Mouse (Mus musculus) brown adipose tissue, adult 24 weeks (tissue): ENCODE measurements around the gene Tmc4. TPM values are rescaled to one million over a fixed set of nuclear protein-coding genes. Genes with fewer than 3 reads are reported as not detected.

Experiments
- H3K27ac ChIP-seq: fragments of 200-500 bp; replicated peaks from 2 replicates; pipeline ENCODE4 v1.5.1; 2012; ENCODE audit warnings: low read depth, mild to moderate bottlenecking, low read length
- H3K4me1 ChIP-seq: fragments of 200-500 bp; 2 replicates; pipeline ENCODE4 v1.6.1; 2012; ENCODE audit warnings: low read length, mixed read lengths; ENCODE audit not compliant: control insufficient read depth, insufficient read depth, insufficient read length
- H3K4me3 ChIP-seq: fragments of 200-500 bp; 2 replicates; pipeline ENCODE4 v1.5.1; 2012; ENCODE audit warnings: low read depth, mild to moderate bottlenecking, low read length, moderate library complexity; ENCODE audit not compliant: insufficient read depth
- polyA plus RNA-seq: library from polyadenylated mRNA; stranded (reverse); fragments of >200 nt; gene quantifications from 2 replicates; pipeline ENCODE4 v1.2.4, GENCODE M21; 2012; ENCODE audit not compliant: missing spikeins, insufficient read depth, insufficient read length

The Tmc4 gene
- polyA plus RNA-seq, 1 experiment = not detected

DNA sequence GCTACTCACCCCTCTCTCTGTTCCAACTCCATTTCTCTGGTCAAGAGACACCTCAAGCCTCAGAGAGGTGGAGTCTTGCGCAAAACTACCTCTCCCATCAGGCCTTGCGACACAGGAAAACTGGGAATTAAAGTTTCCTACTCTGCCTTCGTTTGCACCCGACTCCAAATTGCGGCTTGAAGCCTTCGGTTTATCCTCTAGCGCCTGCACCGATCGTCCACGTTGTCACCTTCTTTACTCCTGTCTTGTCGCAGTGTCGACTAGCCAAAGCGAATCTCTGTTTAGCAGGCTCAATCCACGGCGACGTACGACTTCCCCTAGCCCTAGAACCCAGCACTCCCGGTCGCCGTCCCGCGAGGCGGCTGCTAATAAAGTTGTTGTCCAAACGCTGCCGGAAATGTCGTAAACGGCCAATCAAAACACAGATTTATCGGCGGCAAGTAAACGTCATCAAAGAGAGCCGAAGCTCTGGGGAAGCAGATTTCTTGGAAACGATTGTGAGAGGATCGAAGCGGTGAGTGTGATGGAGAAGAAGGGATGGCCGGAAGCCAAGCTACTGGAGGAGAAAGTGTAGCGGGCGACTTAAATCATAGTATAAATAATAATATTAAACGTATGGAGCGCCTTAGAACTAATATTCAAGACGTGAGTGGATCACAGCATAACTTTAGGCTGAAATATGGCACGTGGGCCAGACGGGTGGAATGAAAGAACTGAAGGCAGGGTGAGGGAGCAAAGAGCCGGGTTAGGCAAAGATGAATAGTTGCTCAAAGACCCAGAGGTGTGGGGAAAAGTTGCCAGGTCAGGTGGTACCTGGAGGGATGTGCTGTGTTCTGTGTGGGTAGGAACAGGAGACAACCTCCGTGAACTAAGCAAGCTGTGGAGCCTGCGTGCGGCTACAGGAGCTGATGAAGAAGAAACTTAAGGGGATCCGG lies 47.5 kb downstream of the Tmc4 start, which contains the start of the genes Tfpt and Prpf31:
Gene Tfpt, minus strand, starts transcription at position 387 of the 935 bp plus-strand sequence.
Gene Prpf31, plus strand, starts transcription at position 443 of the 935 bp plus-strand sequence.
- Histone ChIP-seq H3K27ac (peak within 1 kb of the TSS; percentile 92), H3K4me3 (peak within 1 kb of the TSS; percentile 81), H3K4me1 (peaks cover 10% of the 10 kb centered on the region)

DNA sequence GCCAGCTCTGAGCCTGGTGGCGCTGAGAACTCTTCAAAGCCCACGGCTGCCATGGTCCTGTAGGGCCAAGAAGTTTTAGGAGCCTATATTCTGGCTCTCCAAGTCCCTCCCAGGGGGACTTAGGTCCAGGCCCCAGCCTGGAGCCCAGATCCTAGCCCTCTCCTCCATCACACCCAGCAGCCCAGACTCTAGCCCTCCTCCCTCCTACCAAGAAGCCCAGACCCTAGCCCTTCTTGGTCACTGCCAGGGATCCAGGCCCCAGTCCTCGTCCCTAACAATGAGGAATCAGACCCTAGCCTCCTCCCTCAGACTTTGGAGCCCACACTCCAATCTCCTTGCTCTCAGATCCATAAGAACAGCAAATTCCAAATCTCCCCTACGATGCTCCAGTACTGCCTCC lies 48.3 kb downstream of the Tmc4 start:
- Histone ChIP-seq H3K4me1 (peaks cover 10% of the 10 kb centered on the region), H3K27ac (peak overlapping the region; percentile 37; the same call in 1 of the 2 replicates), H3K4me3 (peak overlapping the region; percentile 81)

DNA sequence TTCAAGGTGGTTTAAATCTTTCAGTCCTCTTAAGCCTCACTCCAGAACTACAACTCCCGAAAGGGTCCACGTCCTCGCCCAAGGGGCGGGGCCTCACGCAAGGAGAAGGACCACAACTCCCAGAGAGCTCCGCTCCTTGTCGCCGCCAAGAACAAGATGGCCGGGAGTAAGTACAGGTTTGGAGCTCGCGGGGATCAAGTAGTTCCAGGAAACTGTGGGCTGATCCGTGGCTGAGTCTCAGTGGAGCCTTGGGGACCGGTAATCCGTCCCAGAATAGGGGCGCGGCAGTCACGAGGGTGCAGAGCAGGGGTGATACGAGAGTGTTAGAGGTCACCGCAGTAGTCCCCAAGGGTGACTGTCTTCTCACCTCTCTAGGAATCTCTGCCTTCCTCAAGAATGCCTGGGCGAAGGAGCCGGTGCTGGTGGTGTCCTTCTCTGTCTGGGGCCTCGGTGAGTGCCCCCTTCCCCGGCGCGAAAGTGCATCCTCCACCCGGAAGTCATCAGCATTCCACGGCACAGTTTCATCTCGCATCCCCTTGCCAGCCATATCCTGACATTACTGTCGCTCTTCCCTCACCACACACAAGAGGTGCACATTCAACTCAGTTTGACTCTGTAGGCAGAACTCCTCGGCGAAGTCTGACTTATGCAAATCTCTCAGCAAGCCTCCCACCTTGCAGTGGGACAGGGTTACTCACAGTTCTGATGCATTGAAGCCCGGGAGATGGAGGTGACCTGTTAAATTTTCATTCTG lies 59.9 kb downstream of the Tmc4 start, which contains the start of gene Ndufa3:
Gene Ndufa3, plus strand, starts transcription at position 132 of the 754 bp plus-strand sequence.
- peak within 1 kb of the TSS; percentile 79 for H3K4me3 ChIP-seq
- H3K27ac ChIP-seq = peak within 1 kb of the TSS; percentile 94
- H3K4me1 ChIP-seq = no peaks in the 10 kb centered on the region

DNA sequence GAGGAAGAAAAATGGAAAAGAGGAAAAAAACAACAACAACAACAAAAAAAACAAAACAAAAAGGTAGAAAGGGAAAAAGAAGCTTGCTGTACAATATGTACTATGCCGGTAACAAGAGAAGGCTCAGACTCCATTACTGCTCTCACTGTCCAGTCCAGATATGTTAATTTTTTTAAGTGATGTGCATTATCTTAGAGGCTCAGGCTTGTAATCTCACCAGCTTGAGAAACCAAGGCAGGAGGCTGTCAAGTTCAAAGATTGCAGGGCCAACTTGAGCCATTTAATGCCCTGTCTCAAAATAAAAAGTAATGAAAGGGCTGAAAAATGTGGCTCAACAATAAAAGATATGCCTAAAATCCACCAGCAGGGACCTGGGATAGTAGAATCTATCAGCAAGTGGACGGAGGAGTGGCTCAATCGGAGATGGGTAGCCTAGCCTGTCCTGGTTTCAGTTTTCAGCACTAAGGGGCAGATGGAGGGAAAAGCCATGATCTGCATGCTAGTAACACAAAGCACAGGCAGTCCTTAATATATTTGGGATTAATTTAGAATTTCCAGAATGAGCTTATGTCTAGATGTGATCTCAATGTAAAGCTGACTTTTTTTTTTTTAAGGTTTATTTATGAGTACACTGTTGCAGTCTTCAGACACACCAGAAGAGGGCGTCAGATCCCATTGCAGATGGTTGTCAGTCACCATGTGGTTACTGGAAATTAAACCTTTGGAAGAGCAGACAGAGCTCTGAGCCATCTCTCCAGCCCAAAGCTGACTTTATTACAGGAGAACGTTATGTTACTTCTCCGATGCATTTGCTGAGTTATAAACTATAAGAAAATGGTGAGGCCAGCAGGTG lies 60.7 kb downstream of the Tmc4 start:
- Histone ChIP-seq H3K27ac (no peak overlapping the region), H3K4me3 (0 out of 2 replicates have a peak overlapping the region, but pooled peaks have one; percentile 20), H3K4me1 (peaks cover under 1% of the 10 kb centered on the region)

DNA sequence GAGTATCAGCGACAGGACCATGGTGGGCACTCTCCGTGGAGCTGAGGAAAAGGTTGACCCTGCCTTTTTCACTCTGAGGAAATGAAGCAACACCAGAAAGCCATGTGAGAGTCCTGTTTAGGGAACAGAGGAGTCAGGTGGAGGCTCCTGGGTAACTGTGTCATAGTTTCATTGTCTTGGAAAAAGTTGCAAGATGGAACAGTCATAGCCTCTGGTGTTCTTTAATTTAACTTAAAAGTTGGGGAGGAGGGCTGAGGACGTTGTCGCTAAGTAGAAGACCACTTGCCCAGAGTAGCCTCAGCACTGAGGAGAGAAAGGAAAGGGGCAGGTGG lies 61.3 kb downstream of the Tmc4 start, which contains the start of gene Oscar:
Gene Oscar, minus strand, starts transcription at position 101 of the 332 bp plus-strand sequence.
- peaks cover 3% of the 10 kb centered on the region for H3K4me1 ChIP-seq
- H3K4me3 ChIP-seq = 0 out of 2 replicates have a peak within 1 kb of the TSS, but pooled peaks have one; percentile 20
- no peak within 1 kb of the TSS for H3K27ac ChIP-seq

Other genes starting within 250 kb of the Tmc4 start
- 1.8 and 4.6 TPM in 2 replicates for gene Tarm1, start 174.9 kb downstream of the Tmc4 start, polyA plus RNA-seq
- gene Oscar, start 61.4 kb downstream of the Tmc4 start, polyA plus RNA-seq = not detected in 2 replicates
- gene Ndufa3, start 60.2 kb downstream of the Tmc4 start, polyA plus RNA-seq = 2,482 and 2,632 TPM in 2 replicates
- gene Tfpt, start 47.6 kb downstream of the Tmc4 start, polyA plus RNA-seq = 24.2 and 24.4 TPM in 2 replicates
- 18.7 and 20.7 TPM in 2 replicates for gene Prpf31, start 47.6 kb downstream of the Tmc4 start, polyA plus RNA-seq
- gene Cnot3, start 32.3 kb downstream of the Tmc4 start, polyA plus RNA-seq = 22.4 and 31.4 TPM in 2 replicates
- 17.8 and 19.4 TPM in 2 replicates for gene Leng1, start 11.7 kb downstream of the Tmc4 start, polyA plus RNA-seq
- gene Tsen34, start 15.3 kb upstream of the Tmc4 start, polyA plus RNA-seq = 37.7 and 38.0 TPM in 2 replicates
- gene Mboat7, start 16.0 kb upstream of the Tmc4 start, polyA plus RNA-seq = 20.9 and 29.8 TPM in 2 replicates
- 727 and 740 TPM in 2 replicates for gene Rps9, start 26.4 kb upstream of the Tmc4 start, polyA plus RNA-seq
- 3.7 and 5.2 TPM in 2 replicates for gene Pirb, start 42.8 kb upstream of the Tmc4 start, polyA plus RNA-seq
- not detected in 2 replicates for gene Gm15448, start 148.1 kb upstream of the Tmc4 start, polyA plus RNA-seq
- gene Pira2, start 167.5 kb upstream of the Tmc4 start, polyA plus RNA-seq = 0.55 TPM in 1 of 2 replicates, not detected in the other
- not detected in 2 replicates for gene Gm14548, start 220.6 kb upstream of the Tmc4 start, polyA plus RNA-seq
- 0.59 TPM in 1 of 2 replicates, not detected in the other for gene Lilra6, start 237.9 kb upstream of the Tmc4 start, polyA plus RNA-seq